Mouse (Mus musculus) adrenal gland (tissue): ENCODE data around the gene Rps6kb2.

ENCODE experiments used
- intact Hi-C: fragments of 180-260 bp; cut with DNase I; formaldehyde crosslinking; loops from one replicate; pipeline ENCODE4 v1.15.1; 2025

The Rps6kb2 gene

GRCm38 (mm10) chr19:4190831-4191334 is 27.7 kb upstream of the Rps6kb2 start, which contains the start of gene Tbc1d10c:
TSS of gene Tbc1d10c (minus strand) at chr19:4191284.
- intact Hi-C loops = no loop called here

GRCm38 (mm10) chr19:4189051-4189620 is 26.0 kb upstream of the Rps6kb2 start:
- intact Hi-C loops = no loop called here

DNA sequence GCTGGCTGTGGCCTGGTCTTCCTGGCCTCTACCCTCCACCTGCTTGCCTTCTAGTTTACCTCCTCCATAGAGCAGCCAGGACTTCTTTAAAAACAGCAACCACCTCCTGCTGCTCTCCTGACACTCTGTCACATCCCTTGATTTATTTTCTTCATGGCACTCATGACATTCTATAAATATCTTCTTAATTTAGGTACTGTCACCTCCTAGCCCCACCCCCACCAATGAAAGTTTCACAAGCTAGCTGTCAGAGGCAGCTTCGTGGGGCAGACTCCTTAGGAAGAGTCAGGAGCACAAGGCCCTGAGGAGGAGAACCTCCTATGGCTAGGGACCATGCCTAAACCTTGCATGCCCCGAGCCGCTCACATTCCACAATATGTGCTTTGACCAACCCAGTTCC is 24.1 kb upstream of the Rps6kb2 start:
- intact Hi-C loops = no loop called here

DNA sequence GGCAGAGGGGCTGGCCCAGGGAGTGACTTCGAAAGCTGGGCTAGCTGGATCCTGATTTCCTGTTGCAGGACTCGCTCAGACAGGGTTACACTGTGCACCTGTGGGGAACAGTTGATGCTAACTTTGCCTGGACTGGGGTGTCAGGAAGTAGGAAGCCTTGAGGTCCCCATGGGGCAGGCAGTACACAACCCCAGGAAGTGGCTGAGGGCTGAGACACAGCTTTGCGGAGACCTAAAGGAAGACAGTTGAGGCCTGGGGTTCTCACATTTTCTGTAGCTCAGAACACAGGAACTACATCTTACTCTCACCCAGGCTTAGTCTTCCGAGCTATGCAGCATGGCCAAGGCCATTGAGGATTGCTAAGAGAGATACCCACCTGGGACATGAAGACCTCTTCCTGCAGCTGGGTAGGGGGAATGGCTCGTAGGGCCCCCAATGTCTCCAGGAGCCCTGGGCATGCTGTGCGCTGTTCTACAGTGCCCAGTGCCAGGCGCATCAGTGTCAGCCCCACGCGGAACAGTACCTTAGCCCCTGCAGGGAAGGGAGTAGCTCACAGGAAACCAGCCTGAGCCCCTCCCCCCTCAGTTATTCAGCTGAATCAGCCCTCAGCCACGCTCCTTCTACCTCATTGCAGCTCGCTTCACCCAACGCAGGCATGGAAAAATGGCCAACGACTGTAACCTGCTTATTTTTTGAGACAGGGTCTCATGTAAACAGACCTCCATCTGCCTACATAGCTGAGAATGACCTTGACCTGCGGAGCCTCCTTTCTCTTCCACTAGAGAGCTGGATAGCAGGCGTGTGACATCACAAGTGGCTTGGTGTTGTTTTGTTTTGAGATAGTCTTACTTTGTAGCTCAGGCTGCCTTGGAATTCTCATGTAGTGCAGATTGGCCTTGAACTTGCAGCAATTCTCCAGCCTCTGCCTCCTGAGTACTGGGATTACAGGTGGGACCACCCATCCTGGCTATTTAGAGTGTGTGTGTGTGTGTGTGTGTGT is 22.1 kb upstream of the Rps6kb2 start:
- intact Hi-C loops = no loop called here

DNA sequence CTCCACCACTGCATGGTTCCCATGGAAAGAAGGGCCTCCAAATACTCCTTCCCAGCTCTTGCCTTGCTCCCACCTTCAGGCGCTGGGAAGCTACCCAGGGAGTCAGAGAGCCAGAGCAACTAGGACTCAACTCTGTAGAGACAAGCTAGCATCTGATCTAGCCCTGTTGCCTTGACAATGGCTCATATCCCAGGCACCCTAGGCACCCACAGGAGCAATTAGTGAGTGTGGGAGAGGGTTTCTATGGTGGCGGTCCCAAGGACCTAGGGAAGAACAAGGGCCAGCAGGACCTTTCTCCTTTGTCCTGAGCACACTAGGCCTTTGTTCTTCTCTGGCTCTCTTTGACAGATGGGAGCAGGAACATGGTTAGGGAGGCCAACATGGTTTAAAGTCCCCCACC is 20.5 kb upstream of the Rps6kb2 start:
- intact Hi-C loops = no loop called here

- intact Hi-C loops = no loop called here
These were observed 18.7 kb upstream of the Rps6kb2 start for GRCm38 (mm10) chr19:4181892-4182291.

DNA sequence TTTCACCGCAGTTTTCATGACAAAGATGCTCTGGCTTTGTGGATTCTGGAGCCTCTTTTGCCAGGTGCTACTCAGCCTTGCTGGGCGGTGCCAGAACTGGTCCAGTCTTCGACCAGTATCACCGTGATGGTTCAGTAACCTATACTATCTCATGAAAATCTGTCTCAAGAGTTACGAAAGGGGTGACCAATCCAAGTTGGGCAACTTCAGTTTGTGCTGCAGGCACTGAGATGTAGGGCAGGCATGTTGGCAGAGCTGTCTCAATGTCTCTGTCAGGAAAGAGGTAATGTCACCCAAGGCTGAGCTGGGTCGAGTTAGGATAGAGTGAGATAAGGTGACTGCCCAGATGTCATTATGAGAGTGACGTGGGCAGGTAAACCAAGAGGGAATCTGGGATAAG is 17.3 kb upstream of the Rps6kb2 start:
- intact Hi-C loops = no loop called here

DNA sequence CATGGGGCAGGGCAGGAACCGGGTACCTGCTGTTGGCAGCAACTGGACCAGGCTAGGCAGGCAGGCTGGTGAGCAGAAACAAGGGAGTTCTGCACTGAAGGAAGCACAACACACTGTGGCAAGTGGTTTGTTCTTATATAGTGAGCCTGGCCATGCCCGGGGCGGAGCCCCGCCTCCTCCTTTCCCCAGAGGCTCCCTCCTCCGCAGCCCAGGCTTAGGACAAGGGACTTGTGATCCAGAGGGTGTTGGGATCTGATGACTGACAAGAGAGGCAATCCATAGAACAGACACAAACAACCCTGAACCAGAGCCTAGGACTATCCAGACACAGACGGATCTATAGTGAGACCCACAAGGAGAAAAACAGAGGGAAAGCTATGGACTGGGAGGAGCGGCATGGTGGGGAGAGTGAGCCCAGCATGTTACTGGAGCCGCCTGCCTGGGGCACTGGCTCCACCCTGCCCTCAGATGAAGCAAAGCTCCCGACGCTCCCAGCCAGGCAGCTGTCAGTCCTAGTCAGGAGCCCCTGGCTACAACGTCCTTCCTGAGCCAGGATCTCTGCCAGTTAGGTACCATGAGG is 12.3 kb upstream of the Rps6kb2 start, which contains the start of gene Carns1:
TSS of gene Carns1 (minus strand) at position 112 of the 580 bp plus-strand sequence.
- intact Hi-C loops = no loop called here

DNA sequence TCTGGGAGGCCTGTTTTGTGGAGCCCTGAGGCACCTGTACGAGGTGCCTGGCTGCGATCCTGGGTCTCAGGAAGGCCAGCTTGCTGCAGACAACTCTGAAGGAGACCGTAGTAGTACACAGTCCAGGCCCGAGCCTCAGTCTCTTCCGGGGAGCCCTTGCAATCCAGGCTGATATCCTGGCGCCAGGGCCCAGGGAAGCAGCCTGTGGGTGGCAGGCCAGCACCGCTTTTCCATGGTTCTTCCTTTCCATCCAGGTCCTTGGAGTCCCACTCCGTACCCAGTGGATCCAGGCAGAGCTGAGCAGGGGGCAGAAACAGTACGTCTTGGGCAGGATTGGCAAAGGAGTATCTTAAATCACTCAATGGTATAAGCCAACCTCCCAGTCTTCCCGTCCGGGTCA is 9.8 kb upstream of the Rps6kb2 start:
- intact Hi-C loops = no loop called here

GRCm38 (mm10) chr19:4171393-4172290 is 8.5 kb upstream of the Rps6kb2 start:
- intact Hi-C loops = no loop called here

DNA sequence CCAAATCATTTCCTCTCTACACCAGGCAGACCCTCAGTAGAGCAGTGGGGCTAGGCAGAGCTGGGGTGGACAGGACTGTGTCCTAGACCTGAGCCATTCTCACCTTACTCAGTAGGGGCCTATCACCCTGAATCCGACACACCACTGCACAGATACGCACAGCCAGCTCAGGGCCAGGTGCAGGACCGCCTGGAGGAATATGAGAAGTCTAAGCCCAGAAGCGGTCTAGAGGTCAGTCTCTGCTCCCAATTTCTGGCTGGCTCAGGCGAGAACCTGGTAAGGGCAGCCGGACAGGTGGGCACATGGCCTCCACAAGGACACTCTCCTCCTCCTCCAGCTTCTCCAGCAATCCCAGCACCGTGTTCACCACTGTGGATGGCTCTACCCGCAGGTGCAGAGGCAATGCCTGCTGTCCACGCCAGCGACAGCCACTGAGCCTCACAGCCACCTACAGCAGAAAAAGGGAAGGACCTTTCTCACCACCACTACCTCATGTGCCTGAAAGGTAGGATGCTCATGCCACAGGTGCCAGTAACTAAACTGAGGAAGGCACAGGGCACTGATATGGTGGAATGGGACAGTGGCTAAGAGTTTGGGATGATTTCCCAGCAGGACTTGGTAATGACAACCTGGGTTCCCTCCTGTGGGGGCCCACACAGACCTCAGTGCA is 7.7 kb upstream of the Rps6kb2 start:
- intact Hi-C loops = no loop called here

GRCm38 (mm10) chr19:4169810-4170209 is 6.7 kb upstream of the Rps6kb2 start:
- intact Hi-C loops = no loop called here

GRCm38 (mm10) chr19:4169378-4169784 is 6.2 kb upstream of the Rps6kb2 start:
- intact Hi-C loops = no loop called here

DNA sequence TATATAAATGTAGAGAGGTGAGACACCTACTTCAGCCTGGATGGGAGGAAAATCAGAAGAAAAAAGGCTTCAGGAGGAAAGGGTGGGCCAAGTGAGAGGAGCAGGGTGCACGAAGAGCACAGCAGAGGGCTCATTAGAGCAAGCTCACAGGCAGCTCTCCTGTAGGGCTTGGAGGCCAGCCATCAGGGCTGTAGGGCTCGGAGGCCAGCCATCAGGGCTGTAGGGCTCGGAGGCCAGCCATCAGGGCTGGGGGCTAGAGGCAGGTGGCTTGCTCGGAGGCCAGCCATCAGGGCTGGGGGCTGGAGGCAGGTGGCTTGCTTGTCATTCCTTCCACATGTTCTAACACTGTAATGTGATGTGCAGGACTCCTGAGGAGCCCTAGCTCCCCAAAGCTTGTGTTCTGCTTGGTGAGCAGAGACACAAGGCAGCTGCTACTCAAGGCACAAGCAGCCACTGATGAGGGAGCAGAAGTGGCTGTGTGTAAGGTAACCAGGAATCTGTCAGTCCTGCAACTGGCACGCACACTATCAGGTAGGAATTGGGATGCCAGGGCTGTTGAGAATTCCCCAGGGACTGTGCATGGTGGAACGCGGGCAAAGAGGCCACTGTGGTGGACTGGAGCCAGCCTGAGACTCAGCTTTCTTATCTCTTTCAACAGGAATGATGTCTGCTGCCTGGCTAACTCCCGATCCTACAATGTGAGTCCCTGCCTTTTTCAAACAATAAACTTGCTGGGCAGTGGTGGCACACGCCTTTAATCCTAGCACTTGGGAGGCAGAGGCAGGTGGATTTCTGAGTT is 3.7 kb upstream of the Rps6kb2 start:
- intact Hi-C loops = no loop called here

DNA sequence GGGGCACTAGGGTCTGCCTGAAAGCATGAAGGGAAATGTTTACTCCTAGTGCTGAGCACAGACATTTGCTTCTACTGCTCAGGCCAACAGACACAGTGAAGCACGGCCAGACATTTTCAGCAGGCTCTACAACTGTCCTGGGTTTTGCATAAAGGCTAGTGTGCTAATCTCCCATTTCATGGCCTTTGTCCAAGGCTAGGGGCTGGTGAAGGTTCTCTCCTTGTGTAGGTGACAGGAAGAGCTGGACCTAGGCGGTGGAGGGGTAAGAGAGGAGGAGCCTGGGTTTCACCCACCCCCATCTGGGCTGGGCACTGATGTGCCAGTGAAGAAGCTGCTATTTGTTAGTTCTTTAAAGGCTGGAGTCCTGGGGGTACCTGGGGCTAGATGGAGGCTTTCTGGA is 1.6 kb upstream of the Rps6kb2 start:
- intact Hi-C loops = no loop called here

GRCm38 (mm10) chr19:4164100-4164499 is 946 bp upstream of the Rps6kb2 start:
- intact Hi-C loops = no loop called here

GRCm38 (mm10) chr19:4163543-4163887 is 361 bp upstream of the Rps6kb2 start:
- intact Hi-C loops = no loop called here

- intact Hi-C loops = no loop called here
These were observed 4.1 kb downstream of the Rps6kb2 start for GRCm38 (mm10) chr19:4159049-4159448.

DNA sequence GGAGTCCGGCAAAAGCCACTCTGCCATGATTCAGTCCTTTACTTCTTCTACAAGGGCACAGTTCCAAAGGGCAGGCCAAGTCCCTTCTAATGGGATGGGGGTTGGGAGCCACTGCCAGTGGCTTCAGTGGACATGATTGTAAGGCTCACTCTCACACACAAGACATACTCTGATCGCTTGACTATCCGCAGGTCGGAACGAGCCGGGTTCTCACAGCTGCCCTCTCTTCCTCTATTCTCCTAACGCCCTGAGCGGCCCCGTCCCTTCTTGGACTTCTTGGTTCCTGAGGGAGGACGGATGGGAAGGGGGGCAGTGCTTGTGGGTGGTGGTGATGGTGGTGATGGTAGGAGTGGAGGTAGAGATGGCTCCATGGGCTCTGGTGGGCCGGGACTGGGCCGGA is 6.4 kb downstream of the Rps6kb2 start:
- intact Hi-C loops = no loop called here
